Mouse (Mus musculus): ENCODE results near the gene Olfr1284.
"Not testable (repeated sequence)": the region's sequence is repeated elsewhere in the genome, so short reads cannot be mapped to it uniquely, and the experiment has no call there.

The Olfr1284 gene

GRCm38 (mm10) chr2:111375222-111375621, at the start of gene Olfr1284:
Olfr1284 (plus strand) TSS chr2:111375522.
- no peak for DNase-seq

- DNase-seq: no peak
Observed at GRCm38 (mm10) chr2:111326220-111326619, 49.1 kb upstream of the Olfr1284 start, which contains the start of gene Olfr1281. Olfr1281 (plus strand) TSS chr2:111326520.

GRCm38 (mm10) chr2:111333721-111334120, 41.6 kb upstream of the Olfr1284 start:
- DNase-seq: not testable (repeated sequence)

- no peak for DNase-seq
Observed at GRCm38 (mm10) chr2:111335976-111336375, 39.3 kb upstream of the Olfr1284 start, which contains the start of gene Olfr1282. Olfr1282 (minus strand) TSS chr2:111336076.

GRCm38 (mm10) chr2:111366490-111366889, 8.8 kb upstream of the Olfr1284 start, which contains the start of gene Olfr1283:
Olfr1283 (plus strand) TSS chr2:111366790.
- DNase-seq: no peak

- DNase-seq: no peak
Observed at GRCm38 (mm10) chr2:111422931-111423330, 47.6 kb downstream of the Olfr1284 start, which contains the start of gene Olfr1286. Olfr1286 (minus strand) TSS chr2:111423115.

All from kidney, postnatal 25 days (tissue).